Mouse (Mus musculus) embryonic fibroblast, embryonic 13.5 days (primary cell): Measurements from ENCODE around the gene Gucy1b1.

ENCODE experiments used
- CTCF ChIP-seq: IDR thresholded peaks from 2 replicates; pipeline ENCODE4 v1.5.1; 2011; ENCODE audit warnings: mild to moderate bottlenecking, control low read depth, low read length, moderate library complexity, borderline replicate concordance; ENCODE audit not compliant: insufficient read depth
- POLR2A ChIP-seq: IDR thresholded peaks from 2 replicates; pipeline ENCODE4 v1.6.1; 2011; ENCODE audit warnings: low read depth, mild to moderate bottlenecking, control low read depth, low read length, moderate library complexity

- TF ChIP-seq CTCF: no peak
- TF ChIP-seq POLR2A: no peak
Measured at GRCm38 (mm10) chr3:82067830-82068229, 6.7 kb downstream of the Gucy1b1 start.
